Mouse (Mus musculus) neural tube, embryonic 14.5 days (tissue): ENCODE results near the gene Corin. TPM values are rescaled to one million over a fixed set of nuclear protein-coding genes. Genes with fewer than 3 reads are reported as not detected.

Source experiments
- ATAC-seq: fragments of 200-750 bp; cut with Nextera tagmentation; 2 replicates; pipeline ENCODE4 v1.8.0; 2017; ENCODE audit warnings: low read depth, mild to moderate bottlenecking, moderate TSS enrichment, moderate library complexity
- H3K27ac ChIP-seq: fragments of 300-500 bp; sonication (generic); 2 replicates; pipeline ENCODE4 v1.5.1; 2014; ENCODE audit warnings: low read depth, mild to moderate bottlenecking, control low read depth, low read length, moderate library complexity, mixed read lengths
- H3K27me3 ChIP-seq: fragments of 300-500 bp; sonication (generic); 2 replicates; pipeline ENCODE4 v1.6.1; 2014; ENCODE audit warnings: low read length; ENCODE audit not compliant: control insufficient read depth, insufficient read depth
- H3K36me3 ChIP-seq: fragments of 300-500 bp; sonication (generic); 2 replicates; pipeline ENCODE4 v1.6.1; 2014; ENCODE audit warnings: low read length, mixed read lengths; ENCODE audit not compliant: control insufficient read depth, insufficient read depth
- H3K4me1 ChIP-seq: fragments of 300-500 bp; sonication (generic); 2 replicates; pipeline ENCODE4 v1.6.1; 2014; ENCODE audit warnings: low read length; ENCODE audit not compliant: control insufficient read depth, insufficient read depth
- H3K4me2 ChIP-seq: fragments of 300-500 bp; sonication (generic); 2 replicates; pipeline ENCODE4 v1.6.1; 2014; ENCODE audit warnings: mild to moderate bottlenecking, low read depth, low read length, control low read depth
- H3K4me3 ChIP-seq: fragments of 300-500 bp; sonication (generic); 2 replicates; pipeline ENCODE4 v1.5.1; 2014; ENCODE audit warnings: low read depth, low read length, control low read depth, mixed read lengths
- H3K9ac ChIP-seq: fragments of 300-500 bp; sonication (generic); replicated peaks from 2 replicates; pipeline ENCODE4 v1.6.1; 2014; ENCODE audit warnings: low read depth, mild to moderate bottlenecking, control low read depth, low read length, mixed read lengths
- H3K9me3 ChIP-seq: fragments of 300-500 bp; sonication (generic); 2 replicates; pipeline ENCODE4 v1.6.1; 2016; ENCODE audit warnings: low read length; ENCODE audit not compliant: control insufficient read depth
- WGBS: fragments of 180-500 bp; shearing (Covaris S2); extraction: QIAGEN DNeasy Blood & Tissue Kit; methylation state at CpG from one replicate; pipeline ENCODE4 v1.1.7; 2014; 5-methylcytosine and 5-hydroxymethylcytosine counted together
- polyA plus RNA-seq: library from polyadenylated mRNA; unstranded; fragments of >200 nt; fragmentation: Nextera tagmentation; extraction: Ambion mirVana; gene quantifications from 2 replicates; pipeline ENCODE4 v1.2.1, GENCODE M21; 2014

Gene Corin
- polyA plus RNA-seq: 1.2 and 2.4 TPM in 2 replicates

- no peak within 1 kb of the TSS for H3K27ac ChIP-seq
- 0 out of 2 replicates have a peak, but pooled peaks cover 5% of the 10 kb centered on the region for H3K4me1 ChIP-seq
- peak within 1 kb of the TSS; percentile 30 for H3K4me3 ChIP-seq
- peak within 1 kb of the TSS; percentile 52 for H3K4me2 ChIP-seq
- H3K9me3 ChIP-seq: no peaks in the 10 kb centered on the region
- WGBS: 2% methylated on average over 64 of the region's 64 CpGs
- H3K36me3 ChIP-seq: no peaks in the 10 kb centered on the region
- H3K9ac ChIP-seq: 0 out of 2 replicates have a peak within 1 kb of the TSS, but pooled peaks have one; percentile 21
- peaks cover 17% of the 10 kb centered on the region for H3K27me3 ChIP-seq
- ATAC-seq: peak; percentile 39; the same call in 1 of the 2 replicates
Measured at GRCm38 (mm10) chr5:72503531-72504523, at the start of gene Corin. Gene Corin, minus strand, starts transcription at chr5:72504473.

GRCm38 (mm10) chr5:72551209-72551608 lies 46.9 kb upstream of the Corin start:
- ATAC-seq: no peak
- Histone ChIP-seq H3K9ac (no peak overlapping the region), H3K4me3 (no peak overlapping the region), H3K36me3 (0 out of 2 replicates have a peak, but pooled peaks cover 4% of the 10 kb centered on the region), H3K4me1 (no peaks in the 10 kb centered on the region), H3K27me3 (no peaks in the 10 kb centered on the region), H3K27ac (no peak overlapping the region), H3K4me2 (no peak overlapping the region), H3K9me3 (no peaks in the 10 kb centered on the region)
- 96% methylated on average over 3 of the region's 3 CpGs for WGBS

GRCm38 (mm10) chr5:72528896-72529295 lies 24.6 kb upstream of the Corin start:
- Histone ChIP-seq H3K27me3 (no peaks in the 10 kb centered on the region), H3K36me3 (peaks cover 16% of the 10 kb centered on the region), H3K4me2 (no peak overlapping the region), H3K27ac (no peak overlapping the region), H3K4me1 (no peaks in the 10 kb centered on the region), H3K9me3 (no peaks in the 10 kb centered on the region), H3K9ac (no peak overlapping the region), H3K4me3 (no peak overlapping the region)
- ATAC-seq: no peak
- WGBS: 95% methylated on average over 3 of the region's 3 CpGs

- Histone ChIP-seq H3K27ac (no peak overlapping the region), H3K4me3 (no peak overlapping the region), H3K4me1 (no peaks in the 10 kb centered on the region), H3K27me3 (no peaks in the 10 kb centered on the region), H3K36me3 (peaks cover 20% of the 10 kb centered on the region; the same call in 1 of the 2 replicates), H3K4me2 (no peak overlapping the region), H3K9ac (no peak overlapping the region), H3K9me3 (no peaks in the 10 kb centered on the region)
- WGBS: 86% methylated on average over 5 of the region's 5 CpGs
- no peak for ATAC-seq
Measured at GRCm38 (mm10) chr5:72513808-72514207, 9.5 kb upstream of the Corin start.

- Histone ChIP-seq H3K36me3 (no peaks in the 10 kb centered on the region), H3K4me3 (no peak overlapping the region), H3K27me3 (peaks cover 17% of the 10 kb centered on the region), H3K27ac (no peak overlapping the region), H3K4me1 (0 out of 2 replicates have a peak, but pooled peaks cover 5% of the 10 kb centered on the region), H3K9ac (no peak overlapping the region), H3K4me2 (no peak overlapping the region), H3K9me3 (no peaks in the 10 kb centered on the region)
- ATAC-seq: no peak; the same call in 1 of the 2 replicates
- WGBS: 72% methylated on average over 5 of the region's 5 CpGs
Measured at GRCm38 (mm10) chr5:72505740-72506139, 1.5 kb upstream of the Corin start.

GRCm38 (mm10) chr5:72502778-72503177 lies 1.5 kb downstream of the Corin start:
- H3K4me1 ChIP-seq: 0 out of 2 replicates have a peak, but pooled peaks cover 5% of the 10 kb centered on the region
- H3K27me3 ChIP-seq: peaks cover 17% of the 10 kb centered on the region
- H3K9me3 ChIP-seq: no peaks in the 10 kb centered on the region
- H3K27ac ChIP-seq: no peak overlapping the region
- H3K4me3 ChIP-seq: no peak overlapping the region
- no peaks in the 10 kb centered on the region for H3K36me3 ChIP-seq
- 80% methylated on average over 8 of the region's 8 CpGs for WGBS
- ATAC-seq: no peak
- no peak overlapping the region for H3K4me2 ChIP-seq
- no peak overlapping the region for H3K9ac ChIP-seq

- Histone ChIP-seq H3K4me1 (0 out of 2 replicates have a peak, but pooled peaks cover 5% of the 10 kb centered on the region), H3K4me3 (no peak overlapping the region), H3K9ac (no peak overlapping the region), H3K9me3 (no peaks in the 10 kb centered on the region), H3K4me2 (no peak overlapping the region), H3K36me3 (no peaks in the 10 kb centered on the region), H3K27ac (no peak overlapping the region), H3K27me3 (peaks cover 17% of the 10 kb centered on the region)
- no peak for ATAC-seq
- 64% methylated on average over 3 of the region's 3 CpGs for WGBS
Measured at GRCm38 (mm10) chr5:72501763-72502162, 2.5 kb downstream of the Corin start.

GRCm38 (mm10) chr5:72498271-72498670 lies 6.0 kb downstream of the Corin start:
- H3K9ac ChIP-seq: no peak overlapping the region
- H3K4me3 ChIP-seq: no peak overlapping the region
- no peak overlapping the region for H3K4me2 ChIP-seq
- H3K9me3 ChIP-seq: no peaks in the 10 kb centered on the region
- 79% methylated on average over 10 of the region's 10 CpGs for WGBS
- H3K4me1 ChIP-seq: no peaks in the 10 kb centered on the region
- ATAC-seq: no peak
- H3K36me3 ChIP-seq: no peaks in the 10 kb centered on the region
- peaks cover 6% of the 10 kb centered on the region for H3K27me3 ChIP-seq
- H3K27ac ChIP-seq: no peak overlapping the region

GRCm38 (mm10) chr5:72496756-72497155 lies 7.5 kb downstream of the Corin start:
- WGBS: 90% methylated on average over 4 of the region's 4 CpGs
- Histone ChIP-seq H3K27me3 (no peaks in the 10 kb centered on the region), H3K9ac (no peak overlapping the region), H3K27ac (no peak overlapping the region), H3K4me2 (no peak overlapping the region), H3K9me3 (no peaks in the 10 kb centered on the region), H3K4me1 (no peaks in the 10 kb centered on the region), H3K4me3 (no peak overlapping the region), H3K36me3 (no peaks in the 10 kb centered on the region)
- no peak for ATAC-seq
